Mouse (Mus musculus) ES-E14 (cell line): ENCODE data around the gene Slc44a2. TPM values are rescaled to one million over a fixed set of nuclear protein-coding genes. Genes with fewer than 3 reads are reported as not detected.

Source experiments
- DNase-seq: peaks from one replicate; pipeline ENCODE4 v3.0.0-alpha.2; 2013; ENCODE audit warnings: low read depth, low spot score
- H3K27ac ChIP-seq: 2 replicates; pipeline ENCODE4 v1.5.1; 2012; ENCODE audit warnings: low read depth, mild to moderate bottlenecking, low read length, moderate library complexity, mixed read lengths; ENCODE audit not compliant: poor library complexity, insufficient read depth, severe bottlenecking
- H3K36me3 ChIP-seq: 2 replicates; pipeline ENCODE4 v1.6.1; 2012; ENCODE audit warnings: mild to moderate bottlenecking, low read length, moderate library complexity, mixed read lengths; ENCODE audit not compliant: control insufficient read depth, poor library complexity, insufficient read depth, severe bottlenecking
- H3K4me1 ChIP-seq, 2 experiments: fragments of 150-350 bp in 1 of 2; sonication (generic) in 1 of 2; 2 replicates each; pipeline ENCODE4 v1.6.1; 2012; ENCODE audit warnings: low read length in 2 of 2, mild to moderate bottlenecking in 1 of 2, mixed read lengths in 1 of 2; ENCODE audit not compliant: control insufficient read depth in 2 of 2, insufficient read depth in 2 of 2, poor library complexity in 1 of 2
- H3K4me3 ChIP-seq, 2 experiments: fragments of 150-350 bp in 1 of 2; sonication (generic) in 1 of 2; 2 replicates each; pipeline ENCODE4 v1.5.1; 2012; ENCODE audit warnings: low read length in 2 of 2, low read depth in 1 of 2, mild to moderate bottlenecking in 1 of 2, mixed read lengths in 1 of 2; ENCODE audit not compliant: insufficient read depth in 1 of 2, poor library complexity in 1 of 2, severe bottlenecking in 1 of 2
- H3K9ac ChIP-seq: 2 replicates; pipeline ENCODE4 v1.6.1; 2012; ENCODE audit warnings: low read depth, mild to moderate bottlenecking, low read length, mixed read lengths; ENCODE audit not compliant: poor library complexity, insufficient read depth, severe bottlenecking
- H3K9me3 ChIP-seq: fragments of 150-350 bp; sonication (generic); 2 replicates; pipeline ENCODE4 v1.6.1; 2012; ENCODE audit warnings: low read depth, mild to moderate bottlenecking, low read length; ENCODE audit not compliant: control insufficient read depth, insufficient read depth
- CHD2 ChIP-seq: IDR thresholded peaks from 2 replicates; pipeline ENCODE4 v1.6.1; 2014; ENCODE audit warnings: mild to moderate bottlenecking, low read depth, low read length, inconsistent platforms
- HCFC1 ChIP-seq: IDR thresholded peaks from 2 replicates; pipeline ENCODE4 v1.6.1; 2012; ENCODE audit warnings: low read length, inconsistent platforms, borderline replicate concordance; ENCODE audit not compliant: insufficient read depth
- MAFK ChIP-seq: IDR thresholded peaks from 2 replicates; pipeline ENCODE4 v1.6.1; 2014; ENCODE audit warnings: mild to moderate bottlenecking, low read depth, low read length, inconsistent platforms; ENCODE audit not compliant: insufficient read depth
- ZC3H11A ChIP-seq: IDR thresholded peaks from 2 replicates; pipeline ENCODE4 v1.6.1; 2012; ENCODE audit warnings: low read depth, mild to moderate bottlenecking, inconsistent platforms, low read length, borderline replicate concordance
- ZNF384 ChIP-seq: IDR thresholded peaks from 2 replicates; pipeline ENCODE4 v1.6.1; 2012; ENCODE audit warnings: low read depth, low read length, inconsistent platforms
- in situ Hi-C, 2 experiments: fragments of 600-800 bp; cut with MboI; formaldehyde crosslinking; loops; one replicate each; pipeline ENCODE4 v1.15.1; 2025; ENCODE audit warnings: low sequenced_read_pairs in 2 of 2, inconsistent platforms in 1 of 2; ENCODE audit not compliant: unreplicated experiment in 2 of 2
- total RNA-seq: library from RNA; depleted of rRNA; stranded (reverse); fragments of 300-350 nt; gene quantifications from 2 replicates; pipeline ENCODE4 v1.2.3, GENCODE M21; 2012

Slc44a2 gene
- total RNA-seq, 1 experiment, result 46.0 TPM

DNA sequence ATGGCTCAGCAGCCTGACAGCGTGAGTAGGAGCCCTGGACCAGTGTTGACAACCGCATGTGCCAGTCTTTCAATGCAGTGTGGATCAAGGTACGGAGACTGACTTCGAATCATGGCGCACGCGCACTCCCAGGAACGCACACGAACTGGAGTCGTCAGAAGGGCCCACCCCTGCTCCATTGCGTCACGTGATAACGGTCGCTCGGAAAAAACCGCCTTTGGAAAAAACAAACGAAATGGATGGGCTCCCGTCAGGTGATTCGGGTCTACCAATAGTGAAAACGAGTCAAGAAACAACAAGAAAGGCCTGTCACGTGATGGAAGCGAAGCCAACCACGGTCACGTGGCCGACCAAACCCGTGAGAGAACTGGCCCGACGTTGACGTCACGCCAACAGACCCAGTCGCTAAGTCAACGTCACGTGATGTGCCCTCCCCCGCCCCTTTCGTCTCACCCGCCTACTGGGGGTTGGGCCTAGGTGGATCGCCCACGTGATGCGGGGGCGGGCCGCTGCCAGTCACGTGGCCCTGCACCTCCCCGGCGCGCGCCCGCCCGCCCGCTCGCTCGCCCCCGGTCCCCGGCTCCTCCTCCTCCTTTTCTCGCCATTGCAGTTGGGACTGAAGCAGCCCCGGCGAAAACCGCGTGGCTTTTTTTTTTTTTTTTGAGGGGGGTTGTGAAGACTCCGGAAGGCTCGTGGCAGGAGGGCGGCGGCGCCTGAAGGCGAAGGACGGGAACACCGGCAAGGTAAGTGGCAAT is 47.0 kb downstream of the Slc44a2 start, which contains the start of gene Ilf3:
Gene Ilf3, plus strand, starts transcription at position 515 of the 755 bp plus-strand sequence.
- peaks cover 4% of the 10 kb centered on the region; the same call in 1 of the 2 replicates for H3K36me3 ChIP-seq

DNA sequence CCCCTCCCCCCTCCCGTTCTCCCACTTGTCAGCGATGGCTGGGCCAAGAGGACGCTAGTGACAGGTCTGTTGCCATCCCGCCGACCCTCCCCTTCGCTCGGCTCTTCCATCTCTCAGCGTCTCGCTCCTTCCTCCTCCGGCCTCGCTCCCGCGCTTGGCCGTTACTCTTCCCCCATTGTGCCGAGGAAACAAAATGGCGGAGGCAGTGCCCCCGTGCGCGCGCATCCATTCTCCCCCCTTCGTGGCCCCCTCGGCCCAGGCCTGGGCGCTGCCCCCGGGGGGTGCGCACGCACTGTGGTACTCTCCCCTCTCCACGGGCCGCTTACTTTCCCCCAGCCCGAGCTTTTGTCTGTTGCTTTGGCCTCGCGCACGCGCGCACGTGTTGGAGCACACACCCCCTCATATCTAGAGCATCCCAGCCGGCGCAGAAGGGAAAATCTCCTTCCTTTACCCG is 47.7 kb downstream of the Slc44a2 start:
- no peak for DNase-seq

More for the DNA sequence above, 47.0 kb downstream of the Slc44a2 start, which contains the start of gene Ilf3:
- no peak for TF ChIP-seq ZC3H11A
- 0 out of 2 replicates have a peak, but pooled peaks have one; percentile 16 for TF ChIP-seq CHD2
- peak; percentile 64; the same call in 1 of the 2 replicates for TF ChIP-seq HCFC1
- peak; percentile 88 for TF ChIP-seq ZNF384
- TF ChIP-seq MAFK, result 0 out of 2 replicates have a peak, but pooled peaks have one; percentile 40
- peaks cover 3 to 8% of the 10 kb centered on the region in 2 experiments; a peak in 2 of 4 replicates for H3K4me1 ChIP-seq
- no peaks in the 10 kb centered on the region for H3K9me3 ChIP-seq
- peak within 1 kb of the TSS; percentile 87 to 90 for H3K4me3 ChIP-seq
- peak within 1 kb of the TSS; percentile 92 for H3K27ac ChIP-seq
- in situ Hi-C loops, result no loop called here
- peak within 1 kb of the TSS; percentile 95 for H3K9ac ChIP-seq
- DNase-seq, result peak; percentile 100

DNA sequence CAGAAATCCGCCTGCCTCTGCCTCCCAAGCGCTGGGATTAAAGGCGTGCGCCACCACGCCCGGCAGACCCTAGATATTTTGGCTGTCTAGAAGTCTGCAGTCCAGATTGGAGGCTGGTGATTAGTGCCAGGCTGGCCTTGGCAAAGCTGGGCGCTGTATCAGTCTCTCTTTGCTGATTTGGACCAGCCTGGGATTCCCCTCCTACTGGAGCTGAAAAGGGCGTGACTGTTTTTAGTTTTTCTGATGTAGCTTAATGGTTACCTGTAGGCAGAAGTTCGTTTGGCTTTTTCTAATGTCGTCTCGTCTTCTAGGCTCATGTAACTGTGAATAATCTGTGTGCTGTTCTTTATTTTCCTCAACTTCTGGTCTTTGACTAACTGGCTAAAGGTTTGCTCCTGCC is 48.6 kb downstream of the Slc44a2 start:
- Histone ChIP-seq H3K9me3 (no peaks in the 10 kb centered on the region), H3K4me1 (peaks cover 3 to 10% of the 10 kb centered on the region in 2 experiments; a peak in 3 of 4 replicates), H3K9ac (peak overlapping the region; percentile 95), H3K4me3 (peak overlapping the region; percentile 87 to 90), H3K27ac (no peak overlapping the region), H3K36me3 (peaks cover 9% of the 10 kb centered on the region; the same call in 1 of the 2 replicates)
- in situ Hi-C loops, result no loop called here
- no peak for DNase-seq
- no peak for TF ChIP-seq ZC3H11A
- TF ChIP-seq ZNF384, result no peak
- TF ChIP-seq CHD2, result no peak
- no peak for TF ChIP-seq HCFC1
- TF ChIP-seq MAFK, result no peak

More for the DNA sequence above, 47.7 kb downstream of the Slc44a2 start:
- Histone ChIP-seq H3K4me1 (peaks cover 3 to 8% of the 10 kb centered on the region in 2 experiments; a peak in 2 of 4 replicates), H3K27ac (peak overlapping the region; percentile 92), H3K36me3 (peaks cover 9% of the 10 kb centered on the region; the same call in 1 of the 2 replicates), H3K9me3 (no peaks in the 10 kb centered on the region), H3K9ac (peak overlapping the region; percentile 95), H3K4me3 (peak overlapping the region; percentile 87 to 90)
- no peak for TF ChIP-seq HCFC1
- no peak for TF ChIP-seq ZNF384
- no peak for TF ChIP-seq CHD2
- no peak for TF ChIP-seq ZC3H11A
- TF ChIP-seq MAFK, result no peak
- in situ Hi-C loops, result no loop called here

DNA sequence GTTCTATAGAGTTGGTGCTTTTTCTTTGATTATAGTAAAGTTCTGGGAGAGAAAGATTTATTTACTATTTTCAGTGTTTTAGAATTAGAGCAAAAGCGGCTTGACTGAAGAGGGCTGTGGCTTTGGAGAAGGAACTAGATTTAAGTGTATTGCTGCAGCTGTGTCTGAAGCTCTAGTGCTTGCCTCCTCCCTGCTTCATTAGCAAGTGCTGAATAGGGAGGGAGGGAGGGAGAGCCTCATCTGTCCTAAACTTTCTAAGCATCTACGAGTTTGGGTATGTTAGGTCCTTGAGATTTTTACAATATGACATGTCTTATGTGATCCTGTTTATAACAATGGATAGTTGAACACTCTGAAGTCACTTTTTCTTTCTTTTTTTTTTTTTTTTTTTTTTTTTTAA is 50.4 kb downstream of the Slc44a2 start:
- H3K9ac ChIP-seq, result no peak overlapping the region
- peak overlapping the region in 1 of 2 experiments; percentile 17; a peak in 3 of 4 replicates for H3K4me3 ChIP-seq
- peaks cover 7 to 15% of the 10 kb centered on the region in 2 experiments for H3K4me1 ChIP-seq
- in situ Hi-C loops, result no loop called here
- TF ChIP-seq CHD2, result no peak
- TF ChIP-seq ZNF384, result peak; percentile 77
- no peak for TF ChIP-seq HCFC1
- no peak for DNase-seq
- H3K36me3 ChIP-seq, result peaks cover 11% of the 10 kb centered on the region; the same call in 1 of the 2 replicates
- H3K9me3 ChIP-seq, result no peaks in the 10 kb centered on the region
- no peak overlapping the region for H3K27ac ChIP-seq
